Mouse (Mus musculus) embryo, embryonic 11 days (tissue): ENCODE measurements at regions not wholly inside any gene's neighbourhood (a gene's known extent, or its start where the extent isn't known, plus 50 kb on each side); places are given as distances from the start of the nearest gene placed in this dataset.

ENCODE experiments used
- DNase-seq: peaks from one replicate; pipeline ENCODE4 v3.0.0-alpha.2; 2015

GRCm38 (mm10) chr13:59227523-59228058 lies 357.4 kb downstream of the Agtpbp1 start:
- DNase-seq, result no peak

DNA sequence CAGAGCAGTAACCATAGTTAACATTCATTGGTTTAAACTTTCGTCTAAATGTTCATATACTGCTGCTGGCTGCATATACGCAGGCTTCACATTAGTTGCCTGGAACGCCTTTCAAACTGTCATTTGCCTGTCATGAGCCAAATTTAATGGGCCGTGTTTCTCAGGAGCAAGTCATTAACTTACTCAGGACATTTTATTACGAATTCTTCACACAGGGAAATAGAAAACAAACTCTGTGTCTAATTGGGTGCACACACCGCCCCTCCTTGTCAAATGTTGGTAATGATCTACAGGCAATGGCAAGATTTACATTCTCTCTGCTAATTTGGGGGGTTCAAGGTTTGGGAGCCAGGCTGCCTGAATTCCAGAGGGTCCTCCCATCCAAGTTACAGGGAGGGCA lies 364.4 kb downstream of the Agtpbp1 start:
- no peak for DNase-seq

- peak; percentile 59 for DNase-seq
Measured at GRCm38 (mm10) chr13:59220156-59220555, 364.9 kb downstream of the Agtpbp1 start.

GRCm38 (mm10) chr13:59216686-59217298 lies 368.2 kb downstream of the Agtpbp1 start:
- DNase-seq, result no peak

DNA sequence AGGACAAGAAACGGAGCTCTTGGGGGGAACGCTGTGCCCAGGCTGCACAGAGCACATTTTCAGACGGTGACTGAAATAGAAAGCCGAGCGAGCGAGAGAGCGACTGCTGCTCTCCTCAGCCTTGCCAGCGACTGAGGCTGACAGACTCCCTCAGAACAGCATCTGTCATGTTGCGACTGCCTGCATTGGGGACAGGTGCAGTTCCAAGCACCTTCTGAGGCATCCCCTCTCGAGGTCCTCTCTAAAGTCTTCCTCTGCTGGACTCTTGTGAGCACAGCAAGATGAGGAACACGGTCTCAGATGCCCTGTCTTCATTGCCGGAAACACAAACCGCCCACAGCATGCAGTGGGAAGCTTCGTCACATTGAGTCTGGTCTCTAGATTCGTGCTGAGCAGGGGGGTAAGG lies 372.7 kb downstream of the Agtpbp1 start:
- DNase-seq, result no peak

- DNase-seq, result peak; percentile 26
Measured at GRCm38 (mm10) chr13:59210828-59211227, 374.2 kb downstream of the Agtpbp1 start.

DNA sequence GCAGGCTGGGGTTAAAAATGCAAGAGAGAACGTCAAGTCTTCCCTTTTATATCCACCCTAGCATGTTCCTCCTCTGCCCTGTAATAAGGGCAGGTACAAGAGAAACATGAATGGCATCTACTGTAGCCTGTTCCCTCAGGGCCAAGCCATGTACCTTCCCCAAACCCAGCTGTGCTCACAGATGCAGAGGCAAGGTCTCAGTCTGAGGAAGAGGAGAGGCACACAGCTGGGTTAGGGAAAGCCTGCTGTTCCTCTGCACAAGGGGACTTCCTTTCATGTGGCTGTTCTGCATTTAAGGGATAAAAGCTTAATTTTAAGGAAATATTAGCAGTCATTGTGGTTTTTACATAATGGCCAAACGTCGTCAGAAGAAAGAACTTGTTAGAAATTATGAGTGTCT lies 378.8 kb downstream of the Agtpbp1 start:
- DNase-seq, result no peak

GRCm38 (mm10) chr13:59204506-59204905 lies 380.5 kb downstream of the Agtpbp1 start:
- DNase-seq, result no peak

DNA sequence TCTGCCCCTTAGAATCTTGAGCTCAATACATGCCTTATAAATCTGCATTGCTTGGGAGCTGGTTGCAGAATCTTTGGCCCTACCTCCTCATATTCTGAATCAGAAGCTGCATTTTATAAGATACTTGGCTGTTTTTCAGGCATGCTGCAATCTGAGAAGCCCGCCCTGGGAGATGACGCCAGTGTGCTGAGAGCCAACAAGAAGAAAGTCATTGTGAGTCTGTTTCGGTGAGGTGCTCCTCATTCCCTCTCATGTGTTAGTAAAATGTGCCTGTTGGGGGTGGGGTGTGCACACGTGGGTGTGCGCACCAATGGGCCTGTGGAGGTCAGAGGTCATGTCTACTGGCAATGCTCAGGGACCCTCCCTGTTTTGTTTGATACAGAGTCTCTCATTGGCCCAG lies 388.7 kb downstream of the Agtpbp1 start:
- DNase-seq, result no peak

GRCm38 (mm10) chr13:59188431-59188830 lies 382.1 kb downstream of the Ntrk2 start:
- DNase-seq, result no peak
